In genomic region chr14:120911388-120911901, GRCm38 (mm10) we compare ENCODE assay signal across 7 mouse cellular contexts. TPM values are rescaled to one million over a fixed set of nuclear protein-coding genes. Genes with fewer than 3 reads are reported as not detected.
DNase-seq lines count a peak whose midpoint lies in the region; ATAC-seq lines count a peak whose summit lies in the region.

No protein-coding gene starts in this region.

- no peaks in the 10 kb centered on the region for H3K9me3 ChIP-seq in forebrain, embryonic 14.5 days (replicated peaks; ENCODE audit: control insufficient read depth, low read length)
- no peaks in the 10 kb centered on the region for H3K9me3 ChIP-seq in hindbrain, embryonic 14.5 days (ENCODE audit: control insufficient read depth, low read length)
- no peaks in the 10 kb centered on the region for H3K9me3 ChIP-seq in limb, embryonic 13.5 days
- H3K9me3 ChIP-seq in midbrain, embryonic 13.5 days: no peaks in the 10 kb centered on the region

- peak; percentile 53; the same call in 1 of the 2 replicates for ATAC-seq in forebrain, embryonic 14.5 days
- peak; percentile 44 for ATAC-seq in hindbrain, embryonic 14.5 days (ENCODE audit: low FRiP score)
- ATAC-seq in limb, embryonic 13.5 days (ENCODE audit: low FRiP score, low read depth): peak; percentile 20
- peak; percentile 59 for ATAC-seq in midbrain, embryonic 13.5 days

- peak overlapping the region; percentile 85 for H3K4me3 ChIP-seq in forebrain, embryonic 14.5 days (ENCODE audit: low read depth, low read length)
- H3K4me3 ChIP-seq in hindbrain, embryonic 14.5 days (replicated peaks; ENCODE audit: low read length): peak overlapping the region; percentile 53
- peak overlapping the region; percentile 87 for H3K4me3 ChIP-seq in limb, embryonic 13.5 days
- peak overlapping the region; percentile 83 for H3K4me3 ChIP-seq in midbrain, embryonic 13.5 days (replicated peaks)

- DNase-seq in NIH3T3 (ENCODE audit: low read depth): peak; percentile 30
- peak; percentile 16 for DNase-seq in c-Kit-positive CD71-positive TER-119-negative erythroid progenitor cells, embryonic 14.5 days (ENCODE audit: low read depth)
- DNase-seq in forebrain, embryonic 14.5 days (ENCODE audit: low spot score): peak; percentile 60
- DNase-seq in hindbrain, embryonic 14.5 days (ENCODE audit: low spot score): peak; percentile 65
- peak; percentile 1 for DNase-seq in spleen, adult 12 weeks (ENCODE audit: low spot score)

- no peaks in the 10 kb centered on the region for H3K36me3 ChIP-seq in forebrain, embryonic 14.5 days (ENCODE audit: control insufficient read depth, insufficient read depth, low read length)
- no peaks in the 10 kb centered on the region for H3K36me3 ChIP-seq in hindbrain, embryonic 14.5 days (replicated peaks; ENCODE audit: control insufficient read depth, insufficient read depth)
- H3K36me3 ChIP-seq in limb, embryonic 13.5 days: no peaks in the 10 kb centered on the region
- no peaks in the 10 kb centered on the region for H3K36me3 ChIP-seq in midbrain, embryonic 13.5 days

- peaks cover 14% of the 10 kb centered on the region for H3K4me1 ChIP-seq in forebrain, embryonic 14.5 days (ENCODE audit: control insufficient read depth, insufficient read depth, low read length)
- H3K4me1 ChIP-seq in hindbrain, embryonic 14.5 days (replicated peaks; ENCODE audit: control insufficient read depth, insufficient read depth, low read length): peaks cover 13% of the 10 kb centered on the region
- peaks cover 14% of the 10 kb centered on the region for H3K4me1 ChIP-seq in limb, embryonic 13.5 days
- H3K4me1 ChIP-seq in midbrain, embryonic 13.5 days (replicated peaks): peaks cover 19% of the 10 kb centered on the region

- H3K27ac ChIP-seq in forebrain, embryonic 14.5 days (ENCODE audit: low read depth, low read length): peak overlapping the region; percentile 88
- peak overlapping the region; percentile 94 for H3K27ac ChIP-seq in hindbrain, embryonic 14.5 days
- H3K27ac ChIP-seq in limb, embryonic 13.5 days: peak overlapping the region; percentile 87
- peak overlapping the region; percentile 92 for H3K27ac ChIP-seq in midbrain, embryonic 13.5 days

- no peaks in the 10 kb centered on the region for H3K27me3 ChIP-seq in forebrain, embryonic 14.5 days (replicated peaks; ENCODE audit: control insufficient read depth, insufficient read depth, low read length)
- H3K27me3 ChIP-seq in hindbrain, embryonic 14.5 days (ENCODE audit: control insufficient read depth, insufficient read depth, low read length): no peaks in the 10 kb centered on the region
- no peaks in the 10 kb centered on the region for H3K27me3 ChIP-seq in limb, embryonic 13.5 days
- no peaks in the 10 kb centered on the region for H3K27me3 ChIP-seq in midbrain, embryonic 13.5 days

- H3K9ac ChIP-seq in forebrain, embryonic 14.5 days (ENCODE audit: low read length): peak overlapping the region; percentile 86
- peak overlapping the region; percentile 67 for H3K9ac ChIP-seq in hindbrain, embryonic 14.5 days
- H3K9ac ChIP-seq in limb, embryonic 13.5 days: peak overlapping the region; percentile 89
- H3K9ac ChIP-seq in midbrain, embryonic 13.5 days (replicated peaks): peak overlapping the region; percentile 82

- peak overlapping the region; percentile 85 for H3K4me2 ChIP-seq in forebrain, embryonic 14.5 days (ENCODE audit: low read length)
- peak overlapping the region; percentile 58 for H3K4me2 ChIP-seq in hindbrain, embryonic 14.5 days (replicated peaks)
- H3K4me2 ChIP-seq in limb, embryonic 13.5 days (replicated peaks): peak overlapping the region; percentile 83
- H3K4me2 ChIP-seq in midbrain, embryonic 13.5 days (replicated peaks): peak overlapping the region; percentile 82

- under 1% methylated on average over 19 of the region's 63 CpGs for WGBS in forebrain, embryonic 14.5 days
- under 1% methylated on average over 41 of the region's 63 CpGs for WGBS in hindbrain, embryonic 14.5 days
- WGBS in limb, embryonic 13.5 days: under 1% methylated on average over 41 of the region's 63 CpGs
- under 1% methylated on average over 32 of the region's 63 CpGs for WGBS in midbrain, embryonic 13.5 days

RNA-seq across cellular contexts. Expression of gene Ipo5, which starts 0.4 kb away (rescaled TPM):
- 94.2 and 97.2 TPM in 2 replicates for polyA plus RNA-seq in forebrain, embryonic 14.5 days (2014; fragmentation: Nextera tagmentation; extraction: Ambion mirVana)
- 72.4 and 81.7 TPM in 2 replicates for polyA plus RNA-seq in hindbrain, embryonic 14.5 days (2014; fragmentation: Nextera tagmentation; extraction: Ambion mirVana)
- polyA plus RNA-seq in limb, embryonic 13.5 days (2015; fragmentation: Nextera tagmentation; extraction: Ambion mirVana): 84.7 and 90.0 TPM in 2 replicates
- 69.8 and 70.2 TPM in 2 replicates for polyA plus RNA-seq in midbrain, embryonic 13.5 days (2015; fragmentation: Nextera tagmentation; extraction: Ambion mirVana)

Comparison
In these comparisons a context has a peak if more than half of its experiments do, and no peak if none do; other contexts are left out.
1. Peak in every context shown above with its lines: DNase-seq, ATAC-seq, H3K4me3 ChIP-seq and H3K27ac ChIP-seq.
2. DNase-seq: peak in every context shown above with its lines; median percentile 65 in hindbrain, embryonic 14.5 days; 60 in forebrain, embryonic 14.5 days; 30 in NIH3T3; 16 in c-Kit-positive CD71-positive TER-119-negative erythroid progenitor cells, embryonic 14.5 days; 1 in spleen, adult 12 weeks.